Mouse (Mus musculus) spleen, adult 12 weeks (tissue): ENCODE measurements around the gene Nudt16l1.

Experiments
- DNase-seq: peaks from one replicate; pipeline ENCODE4 v3.0.0; 2022; ENCODE audit warnings: low spot score

Gene Nudt16l1

GRCm38 (mm10) chr16:4938461-4938860 lies at the start of gene Nudt16l1:
Gene Nudt16l1, plus strand, starts transcription at chr16:4938761.
- DNase-seq, result no peak

GRCm38 (mm10) chr16:4890201-4890709 lies 48.3 kb upstream of the Nudt16l1 start:
- no peak for DNase-seq

GRCm38 (mm10) chr16:4892171-4892570 lies 46.4 kb upstream of the Nudt16l1 start:
- DNase-seq, result no peak

- DNase-seq, result no peak
These were observed 44.2 kb upstream of the Nudt16l1 start for GRCm38 (mm10) chr16:4894201-4894908.

- DNase-seq, result no peak
These were observed 42.1 kb upstream of the Nudt16l1 start for GRCm38 (mm10) chr16:4896249-4897027.

GRCm38 (mm10) chr16:4897146-4897730 lies 41.3 kb upstream of the Nudt16l1 start:
- DNase-seq, result no peak

- DNase-seq, result peak; percentile 34
These were observed 39.7 kb upstream of the Nudt16l1 start for GRCm38 (mm10) chr16:4898881-4899280.

- no peak for DNase-seq
These were observed 38.9 kb upstream of the Nudt16l1 start for GRCm38 (mm10) chr16:4899711-4900110.

GRCm38 (mm10) chr16:4901167-4901566 lies 37.4 kb upstream of the Nudt16l1 start:
- DNase-seq, result no peak

GRCm38 (mm10) chr16:4902390-4902789 lies 36.2 kb upstream of the Nudt16l1 start:
- no peak for DNase-seq

GRCm38 (mm10) chr16:4903491-4904102 lies 35.0 kb upstream of the Nudt16l1 start:
- no peak for DNase-seq

- no peak for DNase-seq
These were observed 33.7 kb upstream of the Nudt16l1 start for GRCm38 (mm10) chr16:4904878-4905277.

GRCm38 (mm10) chr16:4905591-4905990 lies 33.0 kb upstream of the Nudt16l1 start:
- DNase-seq, result no peak

GRCm38 (mm10) chr16:4906559-4906958 lies 32.0 kb upstream of the Nudt16l1 start:
- DNase-seq, result no peak

GRCm38 (mm10) chr16:4907386-4907785 lies 31.2 kb upstream of the Nudt16l1 start:
- no peak for DNase-seq

- peak; percentile 34 for DNase-seq
These were observed 30.6 kb upstream of the Nudt16l1 start for GRCm38 (mm10) chr16:4907972-4908371.

GRCm38 (mm10) chr16:4909745-4910144 lies 28.8 kb upstream of the Nudt16l1 start:
- no peak for DNase-seq

- no peak for DNase-seq
These were observed 27.8 kb upstream of the Nudt16l1 start for GRCm38 (mm10) chr16:4910758-4911157.

GRCm38 (mm10) chr16:4912074-4912648 lies 26.4 kb upstream of the Nudt16l1 start:
- no peak for DNase-seq

GRCm38 (mm10) chr16:4912907-4913782 lies 25.4 kb upstream of the Nudt16l1 start:
- no peak for DNase-seq
